Mouse (Mus musculus): Measurements from ENCODE around the gene Btg2. TPM values are rescaled to one million over a fixed set of nuclear protein-coding genes. Genes with fewer than 3 reads are reported as not detected.

Btg2 gene
- total and polyA plus RNA-seq, 3 experiments: 4.6 to 25.7 (median 13.5) TPM

- H3K4me3 ChIP-seq (ENCODE audit: low read depth, low read length): no peak overlapping the region
- no peaks in the 10 kb centered on the region for H3K9me3 ChIP-seq (replicated peaks)
- H3K4me1 ChIP-seq (ENCODE audit: insufficient read depth, low read depth, low read length): no peaks in the 10 kb centered on the region
- no peak for DNase-seq (ENCODE audit: low spot score)
- ATAC-seq (ENCODE audit: extremely low read depth, insufficient number of reproducible peaks, low FRiP score, poor library complexity, severe bottlenecking): no peak
- H3K36me3 ChIP-seq (replicated peaks): no peaks in the 10 kb centered on the region
- TF ChIP-seq POLR2AphosphoS5 (IDR thresholded peaks at IDR 0.05; ENCODE audit: insufficient replicate concordance, low read depth, low read length) (no peak), TAL1 (conservative IDR thresholded peaks at IDR 0.05; ENCODE audit: low read depth, low read length) (no peak), CTCF (IDR thresholded peaks at IDR 0.05; ENCODE audit: low read depth, low read length) (no peak), GATA1 (IDR thresholded peaks at IDR 0.05; ENCODE audit: borderline replicate concordance, low read length) (no peak), GATA2 (IDR thresholded peaks at IDR 0.05; ENCODE audit: borderline replicate concordance, low read depth, low read length) (no peak)
- H3K27me3 ChIP-seq (ENCODE audit: insufficient read depth, low read length): peaks cover 39% of the 10 kb centered on the region
Measured at GRCm38 (mm10) chr1:134114018-134114417, 35.1 kb upstream of the Btg2 start.

- DNase-seq (ENCODE audit: low spot score): no peak
- no peaks in the 10 kb centered on the region for H3K36me3 ChIP-seq (replicated peaks)
- H3K9me3 ChIP-seq (replicated peaks): no peaks in the 10 kb centered on the region
- peaks cover 39% of the 10 kb centered on the region for H3K27me3 ChIP-seq (ENCODE audit: insufficient read depth, low read length)
- no peaks in the 10 kb centered on the region for H3K4me1 ChIP-seq (ENCODE audit: insufficient read depth, low read depth, low read length)
- H3K4me3 ChIP-seq (ENCODE audit: low read depth, low read length): no peak overlapping the region
- ATAC-seq (ENCODE audit: extremely low read depth, insufficient number of reproducible peaks, low FRiP score, poor library complexity, severe bottlenecking): no peak
- TF ChIP-seq GATA1 (IDR thresholded peaks at IDR 0.05; ENCODE audit: borderline replicate concordance, low read length) (no peak), CTCF (IDR thresholded peaks at IDR 0.05; ENCODE audit: low read depth, low read length) (no peak), POLR2AphosphoS5 (IDR thresholded peaks at IDR 0.05; ENCODE audit: insufficient replicate concordance, low read depth, low read length) (no peak), TAL1 (conservative IDR thresholded peaks at IDR 0.05; ENCODE audit: low read depth, low read length) (no peak), GATA2 (IDR thresholded peaks at IDR 0.05; ENCODE audit: borderline replicate concordance, low read depth, low read length) (no peak)
Measured at GRCm38 (mm10) chr1:134113560-134113959, 34.6 kb upstream of the Btg2 start.

DNA sequence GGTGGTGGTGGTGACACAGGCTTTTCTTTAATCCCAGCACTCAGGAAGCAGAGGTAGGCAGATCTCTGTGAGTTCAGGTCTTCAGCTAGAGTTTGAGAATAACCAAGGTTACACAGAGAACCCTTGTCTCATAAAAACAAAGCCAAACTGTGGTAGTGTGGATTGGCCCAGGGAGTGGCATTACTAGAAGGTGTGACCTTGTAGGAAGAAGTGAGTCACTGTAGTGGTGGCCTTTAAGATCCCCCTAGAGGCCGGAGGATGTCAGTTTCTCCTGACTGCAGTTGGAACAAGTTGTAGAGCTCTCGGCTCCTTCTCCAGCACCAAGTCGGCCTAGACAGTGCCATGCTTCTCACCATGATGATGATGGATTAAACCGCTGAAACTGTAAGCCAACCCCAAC, 32.1 kb upstream of the Btg2 start, which contains the start of gene Chit1:
Gene Chit1, plus strand, starts transcription at position 264 of the 400 bp plus-strand sequence.
- H3K4me3 ChIP-seq (ENCODE audit: low read depth, low read length): no peak within 1 kb of the TSS

GRCm38 (mm10) chr1:134110449-134110848, 31.5 kb upstream of the Btg2 start:
- H3K4me3 ChIP-seq (ENCODE audit: low read depth, low read length): no peak overlapping the region
- H3K27me3 ChIP-seq (ENCODE audit: insufficient read depth, low read length): peaks cover 45% of the 10 kb centered on the region
- H3K4me1 ChIP-seq (ENCODE audit: insufficient read depth, low read depth, low read length): no peaks in the 10 kb centered on the region
- ATAC-seq (ENCODE audit: extremely low read depth, insufficient number of reproducible peaks, low FRiP score, poor library complexity, severe bottlenecking): no peak
- no peaks in the 10 kb centered on the region for H3K36me3 ChIP-seq (replicated peaks)
- no peak for DNase-seq (ENCODE audit: low spot score)
- no peaks in the 10 kb centered on the region for H3K9me3 ChIP-seq (replicated peaks)
- TF ChIP-seq GATA2 (IDR thresholded peaks at IDR 0.05; ENCODE audit: borderline replicate concordance, low read depth, low read length) (no peak), TAL1 (conservative IDR thresholded peaks at IDR 0.05; ENCODE audit: low read depth, low read length) (no peak), POLR2AphosphoS5 (IDR thresholded peaks at IDR 0.05; ENCODE audit: insufficient replicate concordance, low read depth, low read length) (no peak), GATA1 (IDR thresholded peaks at IDR 0.05; ENCODE audit: borderline replicate concordance, low read length) (no peak), CTCF (IDR thresholded peaks at IDR 0.05; ENCODE audit: low read depth, low read length) (no peak)

More for the DNA sequence above, 32.1 kb upstream of the Btg2 start, which contains the start of gene Chit1:
- Histone ChIP-seq H3K36me3 (replicated peaks) (no peaks in the 10 kb centered on the region), H3K9me3 (replicated peaks) (no peaks in the 10 kb centered on the region), H3K27me3 (ENCODE audit: insufficient read depth, low read length) (peaks cover 45% of the 10 kb centered on the region), H3K4me1 (ENCODE audit: insufficient read depth, low read depth, low read length) (no peaks in the 10 kb centered on the region)
- DNase-seq (ENCODE audit: low spot score): no peak
- no peak for ATAC-seq (ENCODE audit: extremely low read depth, insufficient number of reproducible peaks, low FRiP score, poor library complexity, severe bottlenecking)
- no peak for TF ChIP-seq POLR2AphosphoS5 (IDR thresholded peaks at IDR 0.05; ENCODE audit: insufficient replicate concordance, low read depth, low read length)

DNA sequence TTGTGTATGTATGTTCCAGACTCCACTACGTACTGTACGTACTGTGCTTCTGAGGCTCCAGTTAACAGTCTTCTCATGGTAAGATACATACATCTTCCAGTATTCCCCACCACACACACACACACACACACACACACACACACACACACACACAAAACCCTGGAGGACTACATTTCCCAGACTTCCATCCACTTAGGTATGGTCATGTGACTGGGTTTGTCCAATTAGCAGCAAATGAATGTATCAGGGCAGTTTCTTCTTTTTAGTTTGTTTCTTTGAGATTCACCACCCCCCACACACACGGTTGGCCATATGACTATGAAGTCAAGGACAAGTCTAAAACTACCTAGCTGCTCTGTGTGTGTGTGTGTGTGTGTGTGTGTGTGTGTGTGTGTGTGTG, 31.1 kb upstream of the Btg2 start:
- H3K4me3 ChIP-seq (ENCODE audit: low read depth, low read length): no peak overlapping the region
- H3K36me3 ChIP-seq (replicated peaks): no peaks in the 10 kb centered on the region
- H3K27me3 ChIP-seq (ENCODE audit: insufficient read depth, low read length): peaks cover 45% of the 10 kb centered on the region
- peaks cover 4% of the 10 kb centered on the region; the same call in 1 of the 2 replicates for H3K4me1 ChIP-seq (ENCODE audit: insufficient read depth, low read depth, low read length)
- ATAC-seq (ENCODE audit: extremely low read depth, insufficient number of reproducible peaks, low FRiP score, poor library complexity, severe bottlenecking): no peak
- H3K9me3 ChIP-seq (replicated peaks): no peaks in the 10 kb centered on the region
- TF ChIP-seq POLR2AphosphoS5 (IDR thresholded peaks at IDR 0.05; ENCODE audit: insufficient replicate concordance, low read depth, low read length) (no peak), TAL1 (conservative IDR thresholded peaks at IDR 0.05; ENCODE audit: low read depth, low read length) (no peak), GATA1 (IDR thresholded peaks at IDR 0.05; ENCODE audit: borderline replicate concordance, low read length) (no peak), CTCF (IDR thresholded peaks at IDR 0.05; ENCODE audit: low read depth, low read length) (no peak), GATA2 (IDR thresholded peaks at IDR 0.05; ENCODE audit: borderline replicate concordance, low read depth, low read length) (no peak)
- no peak for DNase-seq (ENCODE audit: low spot score)

GRCm38 (mm10) chr1:134107777-134108176, 28.9 kb upstream of the Btg2 start:
- peaks cover 41% of the 10 kb centered on the region for H3K27me3 ChIP-seq (ENCODE audit: insufficient read depth, low read length)
- no peak overlapping the region for H3K4me3 ChIP-seq (ENCODE audit: low read depth, low read length)
- H3K4me1 ChIP-seq (ENCODE audit: insufficient read depth, low read depth, low read length): peaks cover 4% of the 10 kb centered on the region; the same call in 1 of the 2 replicates
- H3K36me3 ChIP-seq (replicated peaks): no peaks in the 10 kb centered on the region
- DNase-seq (ENCODE audit: low spot score) (no peak), ATAC-seq (ENCODE audit: extremely low read depth, insufficient number of reproducible peaks, low FRiP score, poor library complexity, severe bottlenecking) (no peak)
- no peaks in the 10 kb centered on the region for H3K9me3 ChIP-seq (replicated peaks)
- TF ChIP-seq CTCF (IDR thresholded peaks at IDR 0.05; ENCODE audit: low read depth, low read length) (no peak), GATA1 (IDR thresholded peaks at IDR 0.05; ENCODE audit: borderline replicate concordance, low read length) (no peak), POLR2AphosphoS5 (IDR thresholded peaks at IDR 0.05; ENCODE audit: insufficient replicate concordance, low read depth, low read length) (no peak), TAL1 (conservative IDR thresholded peaks at IDR 0.05; ENCODE audit: low read depth, low read length) (no peak), GATA2 (IDR thresholded peaks at IDR 0.05; ENCODE audit: borderline replicate concordance, low read depth, low read length) (no peak)

All from G1E (cell line).